Mouse (Mus musculus) heart, embryonic 11.5 days (tissue): Measurements from ENCODE around the gene Steap4. TPM values are rescaled to one million over a fixed set of nuclear protein-coding genes. Genes with fewer than 3 reads are reported as not detected.

ENCODE experiments used
- ATAC-seq: fragments of 200-750 bp; cut with Nextera tagmentation; replicated peaks from 2 replicates; pipeline ENCODE4 v1.8.0; 2017; ENCODE audit warnings: moderate library complexity; ENCODE audit not compliant: insufficient number of reproducible peaks, low FRiP score, low TSS enrichment
- H3K27ac ChIP-seq: fragments of 300-500 bp; sonication (generic); 2 replicates; pipeline ENCODE4 v1.5.1; 2014; ENCODE audit warnings: mild to moderate bottlenecking, low read depth, low read length
- H3K27me3 ChIP-seq: fragments of 300-500 bp; sonication (generic); 2 replicates; pipeline ENCODE4 v1.6.1; 2014; ENCODE audit warnings: mild to moderate bottlenecking, low read length, mixed read lengths; ENCODE audit not compliant: control insufficient read depth, insufficient read depth
- H3K36me3 ChIP-seq: fragments of 300-500 bp; sonication (generic); 2 replicates; pipeline ENCODE4 v1.6.1; 2014; ENCODE audit warnings: mild to moderate bottlenecking, low read length, moderate library complexity, mixed read lengths; ENCODE audit not compliant: control insufficient read depth, insufficient read depth
- H3K4me1 ChIP-seq: fragments of 300-500 bp; sonication (generic); 2 replicates; pipeline ENCODE4 v1.6.1; 2014; ENCODE audit warnings: low read length; ENCODE audit not compliant: control insufficient read depth, insufficient read depth
- H3K4me2 ChIP-seq: fragments of 300-500 bp; sonication (generic); 2 replicates; pipeline ENCODE4 v1.6.1; 2014; ENCODE audit warnings: mild to moderate bottlenecking, moderate library complexity
- H3K4me3 ChIP-seq: fragments of 300-500 bp; sonication (generic); 2 replicates; pipeline ENCODE4 v1.5.1; 2014; ENCODE audit warnings: low read depth, low read length
- H3K9ac ChIP-seq: fragments of 300-500 bp; sonication (generic); 2 replicates; pipeline ENCODE4 v1.6.1; 2014; ENCODE audit warnings: mild to moderate bottlenecking, low read depth, low read length, moderate library complexity
- H3K9me3 ChIP-seq: fragments of 300-500 bp; sonication (generic); replicated peaks from 2 replicates; pipeline ENCODE4 v1.6.1; 2016; ENCODE audit warnings: low read length; ENCODE audit not compliant: control insufficient read depth
- WGBS: fragments of 180-500 bp; shearing (Covaris S2); extraction: QIAGEN DNeasy Blood & Tissue Kit; methylation state at CpG from one replicate; pipeline ENCODE4 v1.1.7; 2014; ENCODE audit not compliant: insufficient replicate concordance; 5-methylcytosine and 5-hydroxymethylcytosine counted together
- polyA plus RNA-seq: library from polyadenylated mRNA; unstranded; fragments of >200 nt; fragmentation: Nextera tagmentation; extraction: Ambion mirVana; gene quantifications from 2 replicates; pipeline ENCODE4 v1.2.1, GENCODE M21; 2014

The Steap4 gene
- polyA plus RNA-seq, 1 experiment from 2014 or later: 0.13 TPM

GRCm38 (mm10) chr5:7996401-7997044 is 36.3 kb downstream of the Steap4 start:
- H3K4me3 ChIP-seq: no peak overlapping the region
- no peaks in the 10 kb centered on the region for H3K36me3 ChIP-seq
- WGBS: 47% methylated on average over 8 of the region's 8 CpGs
- H3K9me3 ChIP-seq: no peaks in the 10 kb centered on the region
- H3K27ac ChIP-seq: no peak overlapping the region
- H3K9ac ChIP-seq: no peak overlapping the region
- no peak overlapping the region for H3K4me2 ChIP-seq
- H3K4me1 ChIP-seq: no peaks in the 10 kb centered on the region
- no peak for ATAC-seq
- no peaks in the 10 kb centered on the region for H3K27me3 ChIP-seq

DNA sequence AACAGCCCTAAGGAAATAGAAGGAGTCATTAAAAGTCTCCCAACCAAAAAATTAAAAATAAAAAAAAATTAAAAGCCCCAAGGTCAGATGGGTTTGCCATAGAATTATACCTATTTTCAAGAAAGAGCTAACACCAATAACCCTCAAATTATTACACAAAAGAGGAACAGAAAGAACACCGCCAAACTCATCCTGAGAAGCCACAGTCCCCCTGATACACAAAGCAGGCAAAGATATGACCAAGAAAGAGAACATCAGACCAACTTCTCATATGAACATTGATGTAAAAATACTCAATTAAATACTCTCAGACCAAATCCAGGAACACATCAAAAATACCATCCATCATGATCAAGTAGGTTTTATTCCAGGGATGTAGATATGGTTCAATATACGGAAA is 36.8 kb downstream of the Steap4 start:
- Histone ChIP-seq H3K9ac (no peak overlapping the region), H3K27me3 (no peaks in the 10 kb centered on the region), H3K9me3 (no peaks in the 10 kb centered on the region), H3K4me1 (no peaks in the 10 kb centered on the region), H3K27ac (no peak overlapping the region), H3K4me3 (no peak overlapping the region), H3K36me3 (no peaks in the 10 kb centered on the region), H3K4me2 (no peak overlapping the region)
- no peak for ATAC-seq
- WGBS: 80% methylated on average over 2 of the region's 2 CpGs

GRCm38 (mm10) chr5:8000466-8000865 is 40.2 kb downstream of the Steap4 start:
- Histone ChIP-seq H3K9ac (no peak overlapping the region), H3K27me3 (no peaks in the 10 kb centered on the region), H3K9me3 (no peaks in the 10 kb centered on the region), H3K4me3 (no peak overlapping the region), H3K36me3 (no peaks in the 10 kb centered on the region), H3K4me1 (no peaks in the 10 kb centered on the region), H3K27ac (no peak overlapping the region), H3K4me2 (no peak overlapping the region)
- no peak for ATAC-seq
- WGBS: 81% methylated on average over 10 of the region's 10 CpGs

DNA sequence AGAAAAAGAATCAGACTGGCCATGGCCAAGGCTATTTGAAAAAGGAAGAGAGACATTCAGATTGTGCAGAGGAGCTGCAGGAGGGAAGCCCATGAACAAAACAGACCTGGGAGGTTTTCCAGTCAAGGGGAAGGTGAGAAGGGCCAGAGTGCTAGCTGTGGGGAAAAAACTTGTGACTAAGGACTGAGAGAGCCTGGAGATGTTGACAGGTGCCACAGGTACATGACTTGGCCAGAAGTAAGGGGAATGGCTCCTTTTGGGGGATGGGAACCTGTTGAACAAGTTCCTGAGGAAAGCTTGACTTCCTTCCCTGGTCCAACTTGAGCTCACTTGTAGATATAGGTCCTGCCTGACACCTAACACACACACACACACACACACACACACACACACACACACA is 42.6 kb downstream of the Steap4 start:
- no peak overlapping the region for H3K9ac ChIP-seq
- H3K36me3 ChIP-seq: no peaks in the 10 kb centered on the region
- H3K27me3 ChIP-seq: no peaks in the 10 kb centered on the region
- no peaks in the 10 kb centered on the region for H3K9me3 ChIP-seq
- ATAC-seq: no peak
- no peak overlapping the region for H3K4me2 ChIP-seq
- H3K4me1 ChIP-seq: no peaks in the 10 kb centered on the region
- H3K4me3 ChIP-seq: no peak overlapping the region
- H3K27ac ChIP-seq: no peak overlapping the region

DNA sequence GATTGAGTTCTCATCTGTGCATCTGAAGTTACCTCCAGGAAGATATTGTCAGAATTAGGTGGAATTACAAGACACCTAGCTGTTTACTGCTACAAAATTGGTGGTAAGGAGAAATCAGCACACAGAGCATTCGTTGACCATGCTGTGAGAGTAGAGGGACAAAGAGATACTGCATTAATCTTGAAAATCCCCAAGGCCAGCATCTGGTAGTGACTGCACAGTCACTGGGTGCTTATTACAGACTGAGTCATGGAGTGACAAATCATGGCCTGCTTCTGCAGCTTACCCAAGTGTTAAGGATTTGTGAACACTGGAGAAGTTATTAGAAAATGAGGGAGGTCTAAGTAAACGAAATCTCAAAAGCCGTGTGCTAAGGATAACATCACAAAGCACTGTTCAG is 53.0 kb downstream of the Steap4 start:
- Histone ChIP-seq H3K36me3 (no peaks in the 10 kb centered on the region), H3K9ac (no peak overlapping the region), H3K4me2 (no peak overlapping the region), H3K4me1 (no peaks in the 10 kb centered on the region), H3K27ac (no peak overlapping the region), H3K27me3 (no peaks in the 10 kb centered on the region), H3K9me3 (no peaks in the 10 kb centered on the region), H3K4me3 (no peak overlapping the region)
- WGBS: 76% methylated on average over 3 of the region's 3 CpGs
- ATAC-seq: no peak

Other genes with a start within 250 kb of the Steap4 start
- 263 and 279 TPM in 2 replicates for gene Sri, start 85.6 kb downstream of the Steap4 start, polyA plus RNA-seq